Mouse (Mus musculus): ENCODE data around the gene Plekhh2.

DNA sequence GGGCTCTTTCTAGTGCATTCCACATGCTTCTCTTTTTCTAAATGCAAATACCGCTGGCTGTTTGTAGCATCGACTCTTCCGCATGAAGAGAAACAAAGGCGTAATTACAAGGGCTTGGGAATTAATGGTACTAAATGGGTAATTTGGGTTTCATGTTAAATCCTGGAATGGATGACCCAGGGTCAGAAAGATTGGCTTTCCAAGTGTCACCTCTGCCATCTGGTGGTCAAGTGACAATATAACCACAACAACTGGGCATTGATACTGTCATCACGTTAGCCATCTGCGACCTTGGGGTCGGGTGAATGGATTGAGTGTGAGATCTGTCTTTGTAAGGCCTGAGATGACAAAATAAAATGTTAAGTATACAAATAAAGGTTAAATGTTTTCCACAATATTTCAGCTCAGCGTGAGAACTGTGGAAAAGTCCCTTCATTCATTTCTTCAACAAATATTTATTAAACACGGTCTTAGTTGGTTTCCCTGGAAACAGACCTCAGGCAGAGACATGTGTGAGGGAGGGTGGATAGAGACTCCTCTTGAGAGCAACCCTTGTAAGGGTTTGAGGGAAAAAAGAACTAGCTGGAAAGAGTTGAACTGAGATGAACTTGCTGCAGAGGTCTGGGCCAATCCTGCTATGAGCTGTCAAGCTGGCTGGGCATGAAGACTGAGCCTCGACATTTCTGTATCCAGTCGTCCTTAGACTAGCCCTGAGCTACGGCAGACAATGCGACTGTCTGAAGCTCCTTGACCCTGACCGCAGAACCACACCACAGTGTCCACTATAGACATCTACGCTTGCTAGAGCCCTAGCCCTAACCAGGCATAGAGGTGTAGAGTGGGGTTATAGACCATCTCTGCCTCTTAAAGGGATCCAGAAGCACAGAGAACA lies 31.0 kb upstream of the Plekhh2 start:
- TF ChIP-seq CTCF (IDR thresholded peaks at IDR 0.05; ENCODE audit: borderline replicate concordance, extremely low read depth, insufficient read depth, insufficient read length) (peak; percentile 54; the same call in 1 of the 2 replicates), POLR2A (IDR thresholded peaks at IDR 0.05; ENCODE audit: borderline replicate concordance, extremely low read depth, insufficient read depth, insufficient read length, poor library complexity, severe bottlenecking) (no peak)
